Mouse (Mus musculus): Measurements from ENCODE around the gene Sipa1l2.
"Not testable (repeated sequence)": the region's sequence is repeated elsewhere in the genome, so short reads cannot be mapped to it uniquely, and the experiment has no call there.

Sipa1l2 gene

DNA sequence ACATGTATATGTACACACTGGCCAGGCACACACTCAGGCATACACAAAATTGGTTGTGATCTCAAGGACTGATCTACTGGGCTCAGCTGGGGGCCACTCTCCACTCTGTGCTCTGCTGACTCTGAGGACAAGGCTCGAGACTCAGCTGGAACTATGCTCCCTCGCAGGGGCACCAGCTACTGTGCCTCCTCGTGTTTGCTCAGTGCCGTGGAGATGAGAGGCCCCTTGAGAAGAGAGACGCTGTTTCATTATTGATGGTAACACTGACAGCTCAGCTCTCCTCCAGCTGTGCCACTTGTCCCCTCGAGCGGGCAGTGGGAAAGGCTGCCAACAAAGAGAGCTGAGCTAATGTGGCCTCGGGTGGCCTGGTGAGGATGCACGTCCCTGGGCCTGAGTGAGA is 161.9 kb downstream of the Sipa1l2 start:
- DNase-seq (ENCODE audit: low spot score in 2 of 2): no peak

DNA sequence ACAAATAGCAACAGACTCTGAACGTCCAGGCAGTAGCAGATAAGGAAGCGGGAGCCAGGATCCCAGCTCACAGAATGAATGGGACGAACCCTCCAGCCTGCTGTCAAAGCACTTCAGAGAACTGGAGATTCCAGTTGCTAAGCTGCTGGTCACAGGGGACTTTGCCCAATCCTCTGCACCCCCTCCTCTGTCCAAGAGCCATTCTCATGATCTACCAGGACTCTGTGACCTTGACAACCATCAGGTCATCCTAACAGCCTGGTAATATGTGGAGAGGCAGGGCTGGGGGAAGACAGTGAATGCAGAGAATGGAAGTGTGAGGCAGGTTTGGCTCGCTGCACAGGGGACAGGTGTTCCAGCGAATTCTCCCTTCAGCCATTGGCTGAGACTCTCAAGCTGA is 163.2 kb downstream of the Sipa1l2 start:
- DNase-seq (ENCODE audit: low spot score in 2 of 2): no peak

DNA sequence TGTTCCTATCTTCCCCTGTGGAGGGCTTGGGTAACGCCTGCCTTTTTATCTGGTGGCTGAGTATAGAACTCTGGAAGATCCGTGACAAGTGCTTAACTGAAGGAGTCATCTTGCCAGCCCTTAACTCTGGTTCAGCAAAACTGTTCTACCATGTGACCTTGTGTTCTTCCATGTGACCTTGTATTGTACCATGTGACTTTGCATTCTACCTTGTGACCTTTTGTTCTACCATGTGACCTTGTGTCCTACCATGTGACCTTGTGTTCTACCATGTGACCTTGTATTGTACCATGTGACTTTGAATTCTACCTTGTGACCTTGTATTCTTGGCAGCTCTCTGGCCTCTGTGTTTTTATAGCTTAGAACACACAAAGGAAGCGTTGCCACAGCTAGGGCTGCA is 168.3 kb downstream of the Sipa1l2 start:
- no peak for DNase-seq (ENCODE audit: low spot score in 2 of 2)

DNA sequence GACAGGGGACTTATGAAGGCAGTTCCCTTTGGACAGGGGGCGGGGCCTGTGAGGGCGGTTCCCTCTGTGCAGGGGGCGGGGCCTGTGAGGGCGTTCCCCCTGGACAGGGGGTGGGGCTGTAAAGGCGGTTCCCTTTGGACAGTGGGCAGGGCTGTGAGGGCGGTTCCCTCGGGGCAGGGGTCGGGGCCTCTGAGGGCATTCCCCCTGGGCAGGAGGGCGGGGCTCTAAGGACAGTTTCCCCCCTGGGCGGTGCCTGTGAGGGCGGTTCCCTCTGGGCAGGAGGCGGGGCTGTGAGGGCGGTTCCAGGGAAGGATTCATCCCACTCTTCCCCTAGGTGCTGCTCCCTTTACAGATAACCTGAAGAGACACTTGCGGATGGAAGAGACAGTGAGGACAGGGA is 171.6 kb downstream of the Sipa1l2 start:
- DNase-seq (ENCODE audit: low spot score in 2 of 2): no peak

DNA sequence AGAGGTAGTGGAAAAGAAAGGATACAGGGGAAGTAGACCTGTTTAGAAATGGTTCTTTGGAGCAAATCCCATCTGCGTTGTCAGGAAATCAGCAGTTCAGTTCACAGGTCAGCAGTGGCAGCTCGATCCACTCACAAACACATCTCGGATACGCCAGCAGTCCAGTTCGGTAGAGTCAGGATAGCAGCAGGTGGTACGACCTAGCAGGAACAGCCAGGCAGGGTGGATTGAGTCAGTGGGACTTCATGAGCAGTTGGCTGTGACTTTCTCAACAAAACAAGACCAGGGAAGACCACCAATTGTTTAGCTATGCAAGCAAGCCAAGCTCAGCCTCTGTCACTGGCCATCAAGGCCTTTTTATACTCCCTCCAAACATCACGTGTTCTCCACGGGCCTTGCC is 173.9 kb downstream of the Sipa1l2 start:
- DNase-seq (ENCODE audit: low spot score in 2 of 2): not testable (repeated sequence)

DNA sequence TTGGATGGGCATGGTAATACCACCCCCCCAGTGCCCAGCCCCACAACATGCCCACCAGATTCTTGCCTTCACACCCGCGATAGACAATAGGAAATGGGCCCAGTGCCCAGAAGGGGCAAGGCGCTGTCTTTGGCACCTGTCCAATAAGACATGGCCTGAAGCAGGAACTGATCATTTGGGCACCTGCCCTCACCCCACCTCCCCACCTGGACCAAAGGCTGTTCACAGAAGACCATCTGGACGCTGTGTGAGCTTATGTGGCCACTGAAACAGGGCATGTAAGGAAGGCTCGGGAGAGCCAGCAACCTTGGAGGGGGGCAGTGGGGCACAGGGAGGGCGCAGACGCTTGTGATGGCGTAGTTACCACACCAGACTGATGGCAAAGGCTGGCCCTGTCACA is 174.6 kb downstream of the Sipa1l2 start:
- DNase-seq (ENCODE audit: low spot score in 2 of 2): no peak

DNA sequence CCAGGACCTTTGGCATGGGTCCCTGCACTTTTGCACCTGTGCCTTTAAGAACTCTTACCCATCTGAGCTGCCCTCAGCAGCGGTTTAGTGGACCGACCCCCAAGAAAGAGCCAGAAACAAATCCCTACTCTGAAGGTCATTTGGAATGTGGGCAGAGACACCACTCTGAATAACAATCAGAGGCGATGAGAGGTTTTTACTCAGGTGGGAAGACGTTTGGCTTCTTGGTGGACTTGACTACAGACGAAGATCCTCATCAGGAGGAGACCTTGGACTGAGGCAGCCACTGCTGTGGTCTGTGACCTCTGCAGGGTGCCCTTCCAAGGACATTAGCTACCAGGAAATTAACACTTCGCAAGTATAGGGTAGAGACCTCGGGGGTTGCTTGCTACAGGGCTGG is 177.9 kb downstream of the Sipa1l2 start:
- no peak for DNase-seq (ENCODE audit: low spot score in 2 of 2)

DNA sequence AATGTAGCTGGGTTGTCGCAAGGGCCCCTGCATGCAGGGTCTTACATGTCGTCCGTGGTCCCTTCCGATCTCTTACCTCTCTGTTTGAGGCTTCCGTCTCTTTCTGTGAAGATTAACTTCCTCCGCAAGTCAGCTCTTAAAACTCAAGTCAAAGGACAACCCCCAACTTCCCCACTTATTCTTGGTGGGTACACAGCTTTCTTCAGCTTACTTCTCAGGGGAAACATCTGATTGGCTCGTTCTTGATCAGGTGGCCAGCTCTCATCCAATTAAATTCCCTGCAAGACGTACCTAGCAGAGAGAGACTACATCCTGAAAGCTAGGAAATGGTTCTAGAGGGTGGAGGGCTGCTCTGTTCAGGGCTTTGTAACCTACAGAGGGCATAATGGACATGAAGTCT is 178.3 kb downstream of the Sipa1l2 start:
- no peak for DNase-seq (ENCODE audit: low spot score in 2 of 2)

DNA sequence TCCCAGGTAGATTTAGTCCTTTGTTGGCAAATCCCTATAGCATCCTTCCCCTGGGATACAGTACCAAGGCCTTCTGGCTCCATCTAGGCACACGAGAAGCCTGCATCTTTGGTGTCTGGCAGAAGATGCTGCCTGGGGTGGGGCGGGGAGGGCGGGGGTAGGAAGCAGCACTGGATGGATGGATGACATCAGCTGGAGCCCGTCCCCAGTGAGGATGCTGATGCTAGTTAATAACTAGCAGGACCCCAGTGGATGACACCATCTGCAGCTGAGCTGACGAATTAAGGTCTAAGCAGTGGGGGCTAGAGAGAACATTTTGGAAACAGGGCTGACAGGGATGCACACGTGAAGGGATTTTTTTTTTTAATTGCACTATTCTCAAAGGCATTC is 179.1 kb downstream of the Sipa1l2 start:
- DNase-seq (ENCODE audit: low spot score in 2 of 2): no peak

DNA sequence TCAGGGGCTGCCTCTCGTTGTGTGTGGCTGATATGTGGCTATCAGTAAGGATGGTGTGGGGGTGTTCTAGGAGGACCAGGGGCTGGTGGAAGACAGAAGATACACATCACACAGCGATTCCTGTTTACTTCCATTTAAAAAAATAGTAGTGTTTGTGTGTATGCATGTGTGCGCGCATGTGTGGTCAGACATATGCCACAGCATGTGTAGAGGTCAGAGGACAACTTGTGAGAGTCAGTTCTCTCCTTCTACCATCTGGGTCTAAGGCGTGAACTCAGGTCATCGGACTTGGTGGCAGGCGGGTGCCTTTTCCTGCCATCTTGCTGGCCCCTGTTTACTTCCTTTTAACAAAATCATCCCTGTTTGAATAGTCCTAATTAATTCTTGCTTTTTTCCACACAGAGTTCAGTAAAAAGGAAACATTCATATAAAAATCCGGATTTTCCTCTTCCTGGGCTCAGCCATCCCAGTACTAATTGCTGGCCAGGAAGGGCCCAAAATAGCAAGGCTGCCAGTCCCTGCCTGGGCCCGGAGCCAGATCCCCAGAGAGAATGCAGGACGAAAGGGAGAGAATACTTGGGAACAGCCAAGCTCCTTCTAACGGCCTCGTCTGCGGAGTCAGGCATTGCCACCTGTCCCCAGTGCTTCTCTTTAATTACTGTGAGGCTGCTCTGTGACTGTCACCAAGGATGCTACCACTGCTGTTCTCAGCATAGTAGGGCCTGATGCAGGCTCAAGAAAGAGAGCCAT is 179.7 kb downstream of the Sipa1l2 start:
- no peak for DNase-seq (ENCODE audit: low spot score in 2 of 2)

DNA sequence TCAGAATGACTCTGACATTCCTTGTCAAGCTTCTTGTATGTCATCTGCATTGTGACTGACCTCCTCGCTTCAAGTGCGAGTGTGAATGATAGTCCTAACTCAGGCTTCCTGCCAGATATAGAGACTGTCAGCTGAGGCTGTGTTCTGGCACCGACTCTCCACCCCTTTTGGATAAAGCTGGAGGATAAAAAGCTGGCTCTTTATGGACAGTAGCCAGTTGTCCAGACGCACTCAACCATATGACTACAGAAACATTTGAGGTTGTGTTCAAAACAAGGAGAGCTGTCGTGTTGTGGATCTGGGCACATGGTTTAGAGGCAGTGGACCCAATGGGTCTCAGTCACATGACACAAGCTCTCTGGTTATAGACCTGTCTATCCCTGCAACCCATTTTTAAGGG is 180.3 kb downstream of the Sipa1l2 start:
- no peak for DNase-seq (ENCODE audit: low spot score in 2 of 2)

DNA sequence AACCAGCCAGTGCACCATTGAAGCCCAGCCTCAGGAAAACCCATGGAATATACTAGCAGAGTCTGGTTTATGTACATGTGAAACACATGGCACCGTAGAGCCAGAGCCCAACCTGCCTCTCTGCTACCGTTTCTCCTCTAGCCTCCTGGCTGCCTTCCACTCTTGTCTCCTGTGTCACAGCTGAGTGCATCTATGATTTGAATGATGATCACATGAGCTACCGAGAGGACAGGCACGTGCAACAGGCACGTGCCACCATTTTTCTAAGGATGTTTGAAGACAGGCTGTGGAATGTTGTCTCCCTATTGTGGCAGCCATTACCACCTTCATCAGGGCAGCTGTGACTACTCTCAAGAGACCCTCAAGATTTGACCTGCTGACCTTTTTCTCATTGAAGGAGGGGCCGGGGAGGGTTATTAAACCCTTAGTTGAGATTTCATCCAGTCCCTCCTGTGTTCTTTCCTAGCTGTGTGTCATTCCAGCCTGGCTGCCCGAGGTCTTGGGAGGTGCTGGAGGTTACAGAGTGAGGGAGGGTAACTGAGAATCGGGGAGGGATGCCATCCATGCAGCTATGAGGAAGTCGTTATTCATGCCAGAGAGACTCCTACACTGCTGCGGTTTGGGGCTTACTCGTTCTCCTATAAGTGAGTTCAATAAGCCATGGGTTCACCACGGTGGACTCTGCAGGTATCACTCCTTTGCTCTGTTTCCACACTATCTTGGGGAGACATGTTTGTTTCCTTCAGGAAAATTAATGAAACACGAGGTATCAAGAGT is 181.0 kb downstream of the Sipa1l2 start:
- DNase-seq (ENCODE audit: low spot score in 2 of 2): no peak

DNA sequence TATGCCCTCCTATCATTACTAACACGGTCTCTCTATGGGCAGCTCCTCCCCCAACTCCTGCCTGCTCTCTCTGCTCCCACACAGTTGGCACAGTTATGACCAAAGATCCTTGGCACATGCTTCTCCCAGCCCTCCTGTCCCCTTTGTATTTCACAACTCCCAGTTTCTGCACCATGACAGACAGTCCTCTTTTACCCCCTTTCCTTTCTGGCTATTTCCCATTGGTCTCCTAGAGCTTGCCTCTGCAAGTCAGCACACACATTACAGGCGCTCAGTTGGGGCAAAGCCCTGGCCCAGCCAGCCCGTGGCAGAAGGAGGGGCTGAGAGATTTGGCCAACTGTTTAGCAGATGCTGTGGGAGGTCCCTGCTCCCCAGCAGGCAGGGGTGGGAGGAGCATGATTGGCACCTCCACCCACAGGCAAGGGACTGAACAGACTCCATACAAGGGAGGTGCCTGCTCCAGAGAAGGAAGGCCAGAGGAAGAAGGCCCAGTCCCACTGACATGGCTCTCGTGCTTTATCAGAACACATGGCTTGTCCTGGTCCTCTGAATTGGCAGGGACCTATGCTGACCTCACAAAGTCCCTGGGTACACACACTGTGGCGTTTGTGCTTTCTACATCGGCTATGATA is 184.0 kb downstream of the Sipa1l2 start:
- no peak for DNase-seq (ENCODE audit: low spot score in 2 of 2)

DNA sequence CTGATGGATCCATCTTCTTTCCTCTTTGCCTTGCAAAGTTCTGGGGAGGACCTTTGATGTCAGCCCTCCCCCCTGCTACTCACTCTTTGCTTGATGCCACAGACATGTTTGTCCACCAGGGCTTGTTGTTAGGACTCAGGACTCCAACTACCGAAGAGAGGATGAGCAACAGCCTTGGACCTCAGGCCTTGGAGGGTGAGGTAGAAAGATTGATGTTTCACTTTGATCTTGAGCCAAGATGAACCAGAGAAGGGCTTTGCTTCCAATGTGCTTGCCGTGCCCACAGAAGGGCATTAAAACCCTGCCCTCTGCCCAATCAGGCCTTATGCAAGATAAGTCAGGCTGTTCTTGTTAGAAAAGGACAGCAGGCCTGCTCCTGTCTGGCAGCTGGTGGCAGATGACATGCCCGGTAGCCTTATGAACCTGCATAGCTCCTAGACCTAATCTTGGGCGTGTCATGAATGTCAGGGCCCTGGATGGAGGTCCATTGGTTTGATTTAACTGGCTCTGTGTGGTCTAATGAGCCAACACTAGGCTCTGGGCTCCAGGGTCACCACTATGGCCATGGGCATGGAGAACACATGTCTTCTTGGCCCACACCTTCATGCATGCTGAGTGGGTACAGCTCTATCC is 184.9 kb downstream of the Sipa1l2 start:
- DNase-seq (ENCODE audit: low spot score in 2 of 2): no peak

DNA sequence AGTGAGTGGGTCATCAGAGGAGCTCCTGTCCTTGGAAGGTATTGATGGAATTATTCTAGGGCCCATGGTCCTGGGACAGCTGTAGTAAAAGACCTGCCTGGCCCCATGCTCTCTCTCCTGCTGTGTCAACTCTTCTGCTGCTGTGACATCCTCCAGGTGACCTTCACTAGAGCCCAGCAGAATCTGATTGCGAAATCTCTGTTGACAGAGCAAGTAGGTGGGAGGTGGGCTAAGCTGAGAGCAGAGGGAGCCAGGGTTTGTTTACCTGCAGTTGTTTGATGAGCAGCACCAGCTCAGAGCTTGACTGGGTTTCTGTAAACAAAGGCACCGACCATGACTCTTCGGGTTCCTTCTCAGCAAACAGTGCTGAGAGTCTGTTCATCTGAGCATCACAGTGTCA is 187.9 kb downstream of the Sipa1l2 start:
- DNase-seq (ENCODE audit: low spot score in 2 of 2): no peak

DNA sequence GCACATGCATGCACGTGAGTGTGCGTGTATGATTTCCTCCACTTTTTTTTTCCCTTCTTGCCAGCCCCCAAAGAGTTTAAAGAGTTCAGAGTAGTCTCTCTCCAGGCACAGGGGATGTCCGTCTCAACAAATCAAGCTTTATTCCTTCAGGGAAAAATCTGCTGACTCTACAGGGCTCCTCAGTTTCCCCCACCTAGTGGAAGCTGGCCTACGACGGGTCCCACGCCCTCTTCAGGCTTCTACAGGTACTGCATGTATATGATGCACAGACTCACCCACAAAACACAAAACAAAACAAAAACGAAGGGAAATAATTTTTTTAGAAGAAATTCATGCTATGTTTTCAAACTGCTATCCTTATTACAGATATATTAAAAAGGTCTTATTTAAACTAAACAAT is 189.7 kb downstream of the Sipa1l2 start:
- no peak for DNase-seq (ENCODE audit: low spot score in 2 of 2)

DNA sequence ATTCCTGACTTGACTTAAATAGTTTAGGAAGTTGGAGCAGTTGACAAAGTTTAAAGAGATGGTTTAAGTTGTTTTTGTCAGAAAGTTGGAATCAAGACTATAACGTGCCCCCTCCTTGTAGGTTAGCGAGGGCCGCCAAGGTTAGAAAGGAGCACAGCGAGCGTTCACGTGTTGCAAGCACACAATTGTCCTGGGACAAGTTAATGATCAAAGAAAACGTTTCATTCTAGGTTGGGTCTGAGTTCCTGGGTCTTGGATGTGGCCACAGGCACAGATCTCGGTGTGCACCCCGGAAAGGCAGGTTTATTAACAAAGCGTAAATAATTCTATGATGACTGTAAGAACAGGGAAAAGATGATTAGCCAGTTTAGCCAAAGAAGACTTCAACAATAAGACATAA is 190.5 kb downstream of the Sipa1l2 start:
- DNase-seq (ENCODE audit: low spot score in 2 of 2): no peak

DNA sequence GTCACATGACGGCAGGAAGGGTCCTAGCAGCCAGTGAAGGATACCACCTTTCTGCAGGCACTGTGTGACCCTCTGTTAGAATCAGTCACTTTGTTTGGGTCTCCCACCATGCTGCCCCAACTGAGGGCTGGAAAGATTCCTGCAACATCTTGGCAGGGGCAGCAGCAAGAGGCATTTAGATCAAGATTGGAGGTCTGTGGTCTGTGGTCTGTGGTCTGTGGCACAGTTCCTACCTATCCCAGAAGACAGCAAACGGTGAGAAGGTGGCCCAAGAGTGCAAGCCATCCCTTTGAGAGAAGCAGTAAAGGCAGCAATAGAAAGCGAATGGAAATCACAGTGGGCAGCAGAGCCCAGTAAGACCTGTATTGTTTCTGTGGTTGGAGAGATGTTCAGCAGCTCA is 191.9 kb downstream of the Sipa1l2 start:
- no peak for DNase-seq (ENCODE audit: low spot score in 2 of 2)

DNA sequence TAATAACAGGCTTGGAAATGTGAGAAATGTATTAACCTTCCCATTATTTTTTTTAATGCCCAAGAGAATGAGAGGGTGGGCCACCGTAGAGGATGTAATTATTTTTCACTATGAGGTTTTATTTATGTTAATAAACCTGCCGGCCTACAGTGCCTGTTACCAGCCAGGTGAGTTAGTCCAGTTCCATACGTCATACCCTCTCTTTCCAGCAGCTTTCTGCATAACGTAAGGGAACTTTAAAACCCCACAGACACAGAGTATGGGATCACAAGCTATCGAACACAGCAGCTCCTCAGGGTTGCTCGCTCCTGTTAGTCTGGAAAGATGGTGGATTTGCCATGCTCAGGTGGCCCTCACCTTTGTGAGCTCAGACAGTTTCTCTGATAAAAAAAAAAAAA is 193.2 kb downstream of the Sipa1l2 start:
- no peak for DNase-seq (ENCODE audit: low spot score in 2 of 2)

DNA sequence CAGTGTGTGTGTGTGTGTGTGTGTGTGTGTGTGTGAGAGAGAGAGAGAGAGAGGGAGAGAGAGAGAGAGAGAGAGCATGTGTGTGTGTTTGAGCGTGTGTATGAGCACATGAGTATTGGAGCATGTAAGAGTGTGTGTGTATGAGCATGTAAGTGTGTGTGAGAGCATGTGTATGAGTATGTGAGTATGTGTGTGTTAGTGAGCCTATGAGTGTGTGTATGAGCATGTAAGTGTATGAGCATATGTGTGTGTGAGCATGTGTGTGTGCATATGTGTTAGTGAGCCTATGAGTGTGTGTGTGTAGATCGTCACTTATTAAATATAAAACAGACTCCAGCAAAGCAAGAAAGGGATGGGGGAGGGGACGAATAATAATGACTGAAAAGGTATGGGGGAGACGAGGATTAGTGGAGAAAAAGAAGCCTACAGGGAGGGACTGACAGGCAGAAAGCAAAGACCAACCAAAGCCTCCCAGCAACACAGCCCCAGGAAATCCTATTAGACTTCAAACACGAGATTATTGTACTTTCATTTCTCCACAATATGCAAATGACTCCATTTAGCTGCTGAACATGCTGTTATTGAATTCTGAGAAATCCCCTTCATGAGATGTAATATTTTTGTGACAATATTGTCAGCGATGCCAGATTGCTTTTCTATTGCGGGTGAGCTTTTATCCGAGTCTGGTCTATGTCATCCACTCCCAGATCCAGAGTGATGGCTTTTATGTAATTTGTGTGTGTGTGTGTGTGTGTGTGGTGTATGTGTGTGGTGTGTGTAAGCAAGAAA is 193.8 kb downstream of the Sipa1l2 start:
- DNase-seq (ENCODE audit: low spot score in 2 of 2): no peak

DNA sequence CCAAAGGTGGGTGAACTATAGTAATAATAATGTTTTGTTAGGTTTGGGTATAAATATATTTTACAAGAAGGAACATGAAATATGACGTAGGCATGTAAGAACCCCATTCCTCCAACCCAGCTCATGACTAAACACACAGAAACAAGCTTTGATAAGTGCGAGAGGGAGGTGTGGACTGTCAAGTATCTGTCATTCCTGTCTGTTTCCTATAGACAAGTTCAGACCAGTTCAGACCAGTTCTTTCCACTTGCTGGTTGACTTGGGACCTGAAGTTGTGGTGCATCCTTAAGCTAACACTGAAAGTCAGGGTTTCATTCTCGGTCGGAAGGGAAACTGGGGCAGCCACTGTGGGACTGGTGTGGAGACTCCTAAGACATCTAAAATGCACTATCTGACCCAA is 197.0 kb downstream of the Sipa1l2 start:
- DNase-seq (ENCODE audit: low spot score in 2 of 2): no peak

Data from spleen, postnatal 4 days (tissue).